Mouse (Mus musculus): ENCODE results near the gene Ints5.
"Not testable (repeated sequence)": the region's sequence is repeated elsewhere in the genome, so short reads cannot be mapped to it uniquely, and the experiment has no call there.

The Ints5 gene

DNA sequence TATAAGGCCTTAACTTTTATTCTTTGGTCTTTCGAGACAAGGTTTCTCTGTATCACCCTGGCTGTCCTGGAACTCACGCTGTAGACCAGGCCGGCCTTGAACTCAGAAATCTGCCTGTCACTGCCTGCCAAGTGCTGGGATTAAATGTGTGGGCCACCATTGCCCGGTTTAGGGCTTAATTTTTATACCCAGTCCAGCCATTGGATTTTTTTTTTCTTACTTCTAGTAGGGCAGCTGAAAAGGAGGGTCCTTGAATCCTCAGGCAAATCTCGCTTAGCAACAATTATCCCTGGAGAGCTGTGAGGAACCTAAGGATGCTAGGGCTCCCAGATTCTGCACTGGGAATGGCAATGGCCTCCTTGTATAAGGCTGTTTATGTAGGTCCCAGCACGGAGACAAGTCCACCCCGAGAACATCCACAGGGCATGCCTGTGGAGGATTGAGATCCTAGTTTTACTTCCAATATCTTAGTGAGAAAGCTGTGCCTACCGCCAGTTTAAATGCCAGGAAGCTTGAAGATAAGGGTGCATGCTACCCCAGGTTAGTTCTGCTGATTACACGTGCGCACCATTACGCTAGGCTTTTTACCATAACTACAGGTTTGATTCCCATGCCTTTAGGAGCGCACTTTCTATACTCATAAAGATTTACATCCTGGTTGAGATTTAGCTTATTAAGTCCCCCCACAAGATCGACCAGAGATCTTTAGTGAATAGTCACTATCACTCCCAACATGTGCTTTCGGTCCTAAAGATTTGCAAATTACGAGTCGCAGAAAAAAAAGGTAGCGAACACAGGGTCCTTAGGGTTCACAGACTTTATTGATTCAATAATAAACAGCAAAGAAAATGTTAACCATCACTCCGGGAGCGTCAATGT lies 5.0 kb upstream of the Ints5 start:
- no peak for DNase-seq

DNA sequence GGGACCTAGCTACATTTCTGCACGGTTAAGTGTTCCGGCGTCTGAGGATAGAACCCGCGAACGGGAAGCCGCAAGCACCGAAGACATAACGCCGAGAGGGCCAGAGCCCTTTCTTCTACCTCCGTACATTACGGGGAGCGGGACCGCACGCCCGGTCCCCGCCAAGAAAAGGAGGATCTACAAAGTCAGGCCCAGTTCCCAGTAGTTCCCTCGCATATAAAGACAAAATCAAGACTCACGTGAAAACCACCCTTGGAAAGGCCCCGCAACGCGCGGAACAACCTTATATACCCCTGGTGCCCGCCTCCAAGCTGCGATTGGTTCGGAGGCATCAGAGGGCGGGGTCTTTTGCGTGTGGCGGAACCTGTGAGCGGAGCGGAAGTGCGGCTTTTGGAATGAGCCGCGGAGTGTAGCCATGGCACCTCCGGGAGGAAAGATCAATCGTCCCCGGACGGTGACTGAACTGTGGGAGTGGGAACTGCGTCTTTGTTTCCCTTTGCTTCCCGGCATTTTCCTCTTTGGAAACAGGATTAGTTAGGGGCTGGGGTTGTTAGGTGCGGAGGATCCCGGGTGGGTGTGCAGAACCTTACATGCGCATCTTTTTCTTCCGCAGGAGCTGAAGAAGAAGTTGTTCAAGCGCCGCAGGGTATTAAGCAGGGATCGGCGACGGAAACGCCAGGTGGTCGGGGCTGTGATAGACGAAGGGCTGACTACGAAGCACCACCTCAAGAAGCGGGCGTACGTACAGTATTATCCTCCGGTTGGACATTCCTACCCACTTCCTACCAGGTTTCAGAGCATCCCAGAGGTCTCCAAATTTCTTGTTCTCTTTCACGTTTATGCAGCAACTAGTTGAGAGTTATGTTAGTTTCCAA lies 4.1 kb upstream of the Ints5 start, which contains the start of the genes 1810009A15Rik and Gm49416:
Gene 1810009A15Rik, plus strand, starts transcription at position 343 of the 875 bp plus-strand sequence.
Gene Gm49416, plus strand, starts transcription at position 416 of the 875 bp plus-strand sequence.
- peak; percentile 92 to 97 for DNase-seq

- DNase-seq = peak in 1 of 2 experiments; percentile 14
Observed at GRCm38 (mm10) chr19:8895397-8895960, 2.7 kb downstream of the Ints5 start.

- DNase-seq = not testable (repeated sequence)
Observed at GRCm38 (mm10) chr19:8896231-8896630, 3.4 kb downstream of the Ints5 start.

- peak; percentile 45 to 46 for DNase-seq
Observed at GRCm38 (mm10) chr19:8897211-8897864, 4.5 kb downstream of the Ints5 start.

GRCm38 (mm10) chr19:8897865-8898495 lies 5.2 kb downstream of the Ints5 start, which contains the start of gene Ganab:
Ganab (plus strand) TSS chr19:8898071.
- peak; percentile 95 to 98 for DNase-seq

DNA sequence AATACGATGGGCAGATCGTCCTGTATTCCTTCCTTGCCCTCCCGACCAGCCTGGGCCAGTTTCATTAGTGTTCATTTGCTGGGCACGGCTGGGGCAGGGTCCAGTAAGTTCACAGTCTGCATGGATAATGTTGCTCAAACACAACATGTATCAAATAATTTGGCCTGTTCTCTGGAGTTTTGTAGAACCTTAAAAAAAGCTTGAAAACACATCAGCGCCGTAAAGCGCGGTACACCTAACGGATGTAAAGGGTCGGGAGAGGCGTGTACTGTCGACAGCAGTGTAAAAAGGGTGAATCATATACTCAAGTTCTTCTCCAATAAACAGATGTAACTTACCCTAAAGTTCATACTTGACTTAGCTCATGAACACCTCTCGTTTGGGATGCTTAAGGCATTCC lies 5.8 kb downstream of the Ints5 start:
- no peak for DNase-seq

- DNase-seq = no peak
Observed at GRCm38 (mm10) chr19:8899079-8899478, 6.3 kb downstream of the Ints5 start.

DNA sequence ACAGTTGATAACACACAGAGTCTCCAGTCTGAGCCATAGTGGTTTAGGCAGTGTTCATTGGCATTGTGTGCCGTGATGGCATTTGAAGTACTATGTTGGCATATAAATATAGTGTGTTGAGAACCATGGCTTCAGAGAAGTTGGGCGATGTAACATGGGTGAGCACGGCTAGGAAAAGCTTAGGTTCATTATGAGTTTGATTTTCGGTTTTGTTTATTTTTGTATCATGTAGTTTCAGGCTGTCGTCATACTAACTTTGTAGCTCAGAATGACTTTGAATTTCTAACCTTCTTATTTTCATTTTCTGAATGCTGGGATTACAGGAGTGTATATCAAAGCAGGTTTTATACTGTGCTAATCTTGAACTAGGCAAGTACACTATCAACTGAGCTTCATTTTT lies 10.6 kb downstream of the Ints5 start:
- no peak for DNase-seq

- DNase-seq = no peak
Observed at GRCm38 (mm10) chr19:8908531-8908930, 15.7 kb downstream of the Ints5 start.

- no peak for DNase-seq
Observed at GRCm38 (mm10) chr19:8911810-8912209, 19.0 kb downstream of the Ints5 start.

DNA sequence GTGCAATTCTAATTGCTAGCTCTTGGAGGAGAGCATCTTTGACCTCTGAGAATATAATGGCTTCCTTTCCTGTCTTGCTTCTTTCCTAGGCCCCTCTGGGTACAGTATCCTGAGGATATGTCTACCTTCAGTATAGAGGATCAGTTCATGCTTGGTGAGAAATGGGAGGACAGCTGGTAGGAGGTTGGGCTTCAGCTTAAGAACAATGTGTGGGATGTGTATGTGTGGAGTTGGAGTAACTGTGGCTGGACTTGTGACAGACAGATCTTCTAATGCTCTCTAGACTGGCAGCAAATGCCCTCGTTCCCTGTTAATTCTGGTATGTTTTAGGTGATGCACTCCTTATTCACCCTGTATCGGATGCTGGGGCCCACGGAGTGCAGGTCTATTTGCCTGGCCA lies 21.4 kb downstream of the Ints5 start:
- DNase-seq = no peak

- no peak for DNase-seq
Observed at GRCm38 (mm10) chr19:8919000-8919399, 26.2 kb downstream of the Ints5 start.

DNA sequence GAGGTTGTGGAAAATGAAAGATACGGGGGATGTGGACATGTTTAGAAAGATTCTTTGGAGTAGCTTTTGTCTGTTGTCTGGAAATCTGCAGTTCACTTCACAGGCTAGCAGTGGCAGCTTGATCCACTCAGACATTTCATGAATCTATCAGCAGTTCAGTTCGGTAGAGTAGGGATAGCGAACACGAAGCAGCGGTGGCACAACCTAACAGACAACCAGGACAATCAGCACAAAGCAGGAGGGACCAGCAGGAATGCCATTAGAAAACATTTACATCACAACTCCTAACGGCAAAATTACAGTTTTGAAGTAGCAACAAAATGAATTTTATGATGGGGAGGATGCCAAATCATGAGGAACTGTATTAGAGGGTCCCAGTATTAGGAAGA lies 26.9 kb downstream of the Ints5 start:
- no peak for DNase-seq

GRCm38 (mm10) chr19:8920073-8920736 lies 27.4 kb downstream of the Ints5 start, which contains the start of gene B3gat3:
B3gat3 (plus strand) TSS chr19:8920374.
- peak; percentile 96 to 97 for DNase-seq

DNA sequence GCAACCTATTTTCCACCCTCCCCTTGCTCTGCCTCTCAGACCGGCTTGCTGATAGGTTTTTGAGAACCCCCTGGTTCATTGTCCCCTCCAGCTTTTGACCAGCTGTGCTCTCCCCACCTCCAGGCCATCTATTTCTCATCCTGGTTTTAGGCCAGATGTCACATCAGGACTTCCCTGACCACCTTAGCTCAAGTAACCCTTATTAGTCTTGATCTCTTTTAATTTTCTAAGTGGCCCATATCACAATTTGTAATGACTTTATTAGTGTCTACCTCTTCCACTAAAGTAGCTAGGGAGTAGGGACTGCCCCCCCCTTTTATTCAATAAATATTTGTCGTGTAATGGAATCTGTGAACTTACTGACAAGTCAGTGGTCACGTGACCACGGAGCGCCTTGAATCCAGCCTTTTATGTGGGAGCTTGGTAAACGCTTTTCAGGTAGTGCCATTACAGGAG lies 28.1 kb downstream of the Ints5 start:
- DNase-seq = no peak

DNA sequence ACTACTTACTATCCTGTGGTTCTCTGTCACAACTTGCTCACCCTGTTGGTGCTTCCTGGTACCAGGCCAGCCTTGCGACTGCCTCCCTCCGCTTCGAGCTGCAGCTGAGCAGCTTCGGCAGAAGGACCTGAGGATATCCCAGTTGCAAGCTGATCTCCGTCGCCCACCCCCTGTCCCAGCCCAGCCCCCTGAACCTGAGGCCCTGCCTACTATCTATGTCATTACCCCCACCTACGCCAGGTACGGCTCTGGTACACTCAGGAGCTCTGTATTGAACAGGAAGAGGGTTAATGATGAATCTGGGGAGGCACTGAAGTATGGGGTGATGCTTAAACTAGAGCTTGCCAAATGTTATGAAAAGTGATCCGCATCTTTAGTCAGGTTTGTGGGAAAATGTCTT lies 28.9 kb downstream of the Ints5 start:
- no peak for DNase-seq

- no peak for DNase-seq
Observed at GRCm38 (mm10) chr19:8926766-8927165, 34.0 kb downstream of the Ints5 start.

DNA sequence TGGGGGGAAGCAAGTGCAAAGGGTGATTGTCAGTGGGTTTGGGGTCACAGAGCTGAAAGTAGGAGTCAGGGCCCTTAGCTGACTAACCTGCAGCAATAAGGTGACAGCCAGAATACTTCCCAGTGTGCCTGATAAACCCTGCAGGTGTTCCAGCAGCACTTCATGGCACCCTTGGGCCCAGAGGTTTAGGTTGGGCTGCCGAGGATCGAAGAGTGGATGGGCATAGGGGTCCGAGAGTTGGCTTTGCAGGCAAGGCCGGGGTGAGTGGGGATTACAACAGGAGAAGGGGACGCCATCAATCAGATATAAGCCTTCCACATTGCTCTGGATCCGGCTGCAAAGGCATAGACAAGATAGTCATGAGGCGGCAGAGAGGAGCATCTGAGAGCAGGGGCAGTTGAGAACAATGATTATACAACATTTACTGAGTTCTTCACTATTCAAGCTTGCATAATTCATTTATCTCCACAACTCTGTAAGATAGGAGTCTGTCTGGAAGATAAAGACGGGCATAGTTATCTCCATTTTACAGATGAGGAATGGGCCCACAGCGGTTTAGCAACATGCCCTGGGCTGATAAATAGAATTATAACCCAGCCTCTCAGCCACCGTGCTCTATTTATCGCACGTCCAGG lies 35.2 kb downstream of the Ints5 start:
- DNase-seq = no peak

GRCm38 (mm10) chr19:8928689-8929223 lies 36.0 kb downstream of the Ints5 start:
- peak in 1 of 2 experiments; percentile 60 for DNase-seq

Measured in cerebellum, adult 18-20 months (tissue).